ENCODE assay signal across 26 mouse cellular contexts in genomic region chr8:106959626-106960025, GRCm38 (mm10). TPM values are rescaled to one million over a fixed set of nuclear protein-coding genes. Genes with fewer than 3 reads are reported as not detected.
DNase-seq lines count a peak whose midpoint lies in the region; ATAC-seq and TF ChIP-seq lines count a peak whose summit lies in the region.
"Had no signal": no experiment of that assay in that cellular context is flagged by ENCODE, and none has a peak within 500 bp of the region (broad histone marks: within the 10 kb centered on the region; RNA-seq: fewer than 3 reads in every experiment).

No protein-coding gene starts in this region.

- no peak for TF ChIP-seq CTCF in MEL (IDR thresholded peaks at IDR 0.05 in 2 of 3, conservative IDR thresholded peaks at IDR 0.05 in 1 of 3; ENCODE audit: control insufficient read depth in 1 of 3, insufficient read depth in 1 of 3, low read depth in 2 of 3, low read length in 3 of 3, poor library complexity in 1 of 3, severe bottlenecking in 1 of 3)
- TF ChIP-seq CTCF in bone marrow macrophage, adult 2 months (IDR thresholded peaks at IDR 0.05; ENCODE audit: low read depth, low read length), result no peak

- H3K4me3 ChIP-seq in MEL (ENCODE audit: control insufficient read depth in 1 of 2, insufficient read depth in 1 of 2, low read depth in 2 of 2, low read length in 2 of 2), result no peak overlapping the region
- no peak overlapping the region for H3K4me3 ChIP-seq in bone marrow macrophage, adult 2 months (ENCODE audit: insufficient read depth, low read length)
- H3K4me3 ChIP-seq in intestine, embryonic 15.5 days (replicated peaks), result no peak overlapping the region
- H3K4me3 ChIP-seq: erythroblast, embryonic 14.5 days; forebrain, embryonic 12.5 days; heart, adult 2 months; heart, embryonic 12.5 days; hindbrain, embryonic 10.5 days; hindbrain, embryonic 15.5 days; liver, embryonic 15.5 days; megakaryocyte, embryonic 14.5 days; midbrain, embryonic 12.5 days; neural tube, embryonic 13.5 days had no signal

- no peak overlapping the region for H3K9ac ChIP-seq in MEL (ENCODE audit: control insufficient read depth, low read depth, low read length, poor library complexity, severe bottlenecking)
- no peak overlapping the region for H3K9ac ChIP-seq in intestine, embryonic 15.5 days
- H3K9ac ChIP-seq: forebrain, embryonic 12.5 days; heart, embryonic 12.5 days; hindbrain, embryonic 15.5 days; liver, embryonic 15.5 days; midbrain, embryonic 12.5 days; neural tube, embryonic 13.5 days had no signal

- peak; percentile 76 for DNase-seq in MEL (ENCODE audit: low read depth, low spot score)
- DNase-seq in layer of hippocampus, postnatal 14 days (ENCODE audit: low spot score in 2 of 2), result no peak
- DNase-seq: adrenal gland, postnatal 14 days; cerebellum, adult 11-12 months; cerebellum, adult 9-11 months; gastrocnemius, postnatal 25 days; heart, adult 2 months; kidney, adult 18-20 months; kidney, postnatal 4 days; liver had no signal

- TF ChIP-seq RAD21 in MEL (IDR thresholded peaks at IDR 0.05; ENCODE audit: low read depth, low read length), result no peak

- peaks cover 0 to 7% of the 10 kb centered on the region in 2 experiments; a peak in 2 of 4 replicates for H3K36me3 ChIP-seq in MEL (ENCODE audit: control insufficient read depth in 1 of 2, insufficient read depth in 2 of 2, low read length in 2 of 2)
- H3K36me3 ChIP-seq in intestine, embryonic 15.5 days, result no peaks in the 10 kb centered on the region
- H3K36me3 ChIP-seq: forebrain, embryonic 12.5 days; heart, embryonic 12.5 days; hindbrain, embryonic 10.5 days; hindbrain, embryonic 15.5 days; liver, embryonic 15.5 days; midbrain, embryonic 12.5 days; neural tube, embryonic 13.5 days had no signal

- H3K4me1 ChIP-seq in MEL (ENCODE audit: control insufficient read depth in 1 of 2, insufficient read depth in 2 of 2, low read length in 2 of 2), result peaks cover 3 to 8% of the 10 kb centered on the region in 2 experiments; a peak in 1 of 4 replicates
- peaks cover 49% of the 10 kb centered on the region for H3K4me1 ChIP-seq in bone marrow macrophage, adult 2 months (ENCODE audit: control insufficient read depth, insufficient read depth, low read length)
- H3K4me1 ChIP-seq in intestine, embryonic 15.5 days (replicated peaks), result no peaks in the 10 kb centered on the region
- H3K4me1 ChIP-seq: hindbrain, embryonic 15.5 days; liver, embryonic 15.5 days; neural tube, embryonic 13.5 days had no signal

- no peaks in the 10 kb centered on the region for H3K9me3 ChIP-seq in MEL (replicated peaks; ENCODE audit: insufficient read depth, low read length)
- H3K9me3 ChIP-seq in intestine, embryonic 15.5 days, result no peaks in the 10 kb centered on the region
- H3K9me3 ChIP-seq: forebrain, embryonic 12.5 days; heart, embryonic 12.5 days; hindbrain, embryonic 10.5 days; hindbrain, embryonic 15.5 days; liver, embryonic 15.5 days; megakaryocyte, embryonic 14.5 days; midbrain, embryonic 12.5 days; neural tube, embryonic 13.5 days had no signal

- no peak overlapping the region for H3K4me2 ChIP-seq in intestine, embryonic 15.5 days (replicated peaks)
- H3K4me2 ChIP-seq: forebrain, embryonic 12.5 days; heart, embryonic 12.5 days; hindbrain, embryonic 15.5 days; liver, embryonic 15.5 days; midbrain, embryonic 12.5 days; neural tube, embryonic 13.5 days had no signal

- TF ChIP-seq EP300 in MEL (IDR thresholded peaks at IDR 0.05; ENCODE audit: low read depth in 1 of 2, low read length in 2 of 2), result peak; percentile 35 to 41; a peak in 2 of 4 replicates

- peak; percentile 42 to 74; a peak in 1 of 4 replicates for ATAC-seq in hematopoietic stem cell, adult 5-6 weeks (replicated peaks in 1 of 2; ENCODE audit: insufficient read depth in 1 of 2, low FRiP score in 2 of 2, low TSS enrichment in 1 of 2, low read depth in 1 of 2, poor library complexity in 2 of 2, severe bottlenecking in 2 of 2)
- ATAC-seq in neutrophil, adult 5-6 weeks (ENCODE audit: extremely low read depth, insufficient number of reproducible peaks, low FRiP score, poor library complexity, severe bottlenecking), result peak; percentile 71
- ATAC-seq in intestine, embryonic 15.5 days, result no peak
- ATAC-seq: inflammation-experienced regulatory T-cells, adult 6 months; Patski had no signal

- WGBS in intestine, embryonic 15.5 days, result 93% methylated on average over 2 of the region's 2 CpGs

- no peaks in the 10 kb centered on the region for H3K27me3 ChIP-seq in MEL (ENCODE audit: control insufficient read depth in 1 of 2, insufficient read depth in 2 of 2, low read length in 2 of 2)
- H3K27me3 ChIP-seq in intestine, embryonic 15.5 days (replicated peaks), result no peaks in the 10 kb centered on the region
- H3K27me3 ChIP-seq: CH12.LX; forebrain, embryonic 12.5 days; heart, embryonic 12.5 days; hindbrain, embryonic 15.5 days; liver, embryonic 15.5 days; midbrain, embryonic 12.5 days; neural tube, embryonic 13.5 days; Patski had no signal

- no peaks in the 10 kb centered on the region for H3K79me2 ChIP-seq in MEL (ENCODE audit: control insufficient read depth, insufficient read depth, low read length, poor library complexity)

- peak overlapping the region; percentile 18; the same call in 1 of the 2 replicates for H3K27ac ChIP-seq in MEL (ENCODE audit: control insufficient read depth, low read depth, low read length)
- H3K27ac ChIP-seq in bone marrow macrophage, adult 2 months (ENCODE audit: insufficient read depth, low read depth, low read length), result peak overlapping the region; percentile 63
- H3K27ac ChIP-seq in intestine, embryonic 15.5 days, result no peak overlapping the region
- H3K27ac ChIP-seq: forebrain, embryonic 12.5 days; heart, adult 2 months; hindbrain, embryonic 10.5 days; hindbrain, embryonic 15.5 days; liver, embryonic 15.5 days; midbrain, embryonic 12.5 days; neural tube, embryonic 13.5 days had no signal

- no peak for TF ChIP-seq POLR2A in MEL (IDR thresholded peaks at IDR 0.05; ENCODE audit: control insufficient read depth in 1 of 2, insufficient read depth in 1 of 2, low read depth in 1 of 2, low read length in 2 of 2, poor library complexity in 1 of 2)
- no peak for TF ChIP-seq POLR2A in bone marrow macrophage, adult 2 months (IDR thresholded peaks at IDR 0.05; ENCODE audit: borderline replicate concordance, low read depth, low read length)

TF ChIP-seq in MEL, 35 proteins besides CTCF, POLR2A, EP300 and RAD21:
- TF ChIP-seq ZNF384 (IDR thresholded peaks at IDR 0.05; ENCODE audit: low read depth, low read length) (peak; percentile 37; the same call in 1 of the 2 replicates), GATA1 (IDR thresholded peaks at IDR 0.05; ENCODE audit: low read depth, low read length) (peak; percentile 39), ZKSCAN1 (IDR thresholded peaks at IDR 0.05; ENCODE audit: low read depth, low read length) (peak; percentile 79), HCFC1 (IDR thresholded peaks at IDR 0.05; ENCODE audit: low read depth, low read length) (no peak)

RNA-seq across cellular contexts. Expression of gene Sntb2, which starts 24.1 kb away (rescaled TPM):
- total RNA-seq in MEL (2012; rRNA removed), result 3.0 and 3.6 TPM in 2 replicates
- polyA plus RNA-seq in MEL (2012; ENCODE audit: insufficient read depth in 1 of 2, insufficient read length in 2 of 2, low read depth in 1 of 2, low replicate concordance in 2 of 2, missing spikeins in 1 of 2), result 1 to 10 TPM in 1 of 2 experiments, not detected in 1; 3.8 TPM
- 11.4 and 13.7 TPM in 2 replicates for polyA plus RNA-seq in bone marrow macrophage, adult 2 months (2012; ENCODE audit: insufficient read depth, insufficient read length, missing spikeins)
- 4.0 and 8.5 TPM in 2 replicates for total RNA-seq in hematopoietic stem cell, adult 5-6 weeks (2017)
- total RNA-seq in neutrophil, adult 5-6 weeks (2017), result 19.8 and 25.8 TPM in 2 replicates
- 11.3 and 11.4 TPM in 2 replicates for polyA plus RNA-seq in intestine, embryonic 15.5 days (2015; fragmentation: Nextera tagmentation; extraction: Ambion mirVana)
- 10 to 100 TPM; 11.9 to 13.0 TPM for total RNA-seq in layer of hippocampus, postnatal 14 days (2021)
